Mouse (Mus musculus) embryonic fibroblast, embryonic 13.5 days (primary cell): Measurements from ENCODE around the gene Alox12b. TPM values are rescaled to one million over a fixed set of nuclear protein-coding genes. Genes with fewer than 3 reads are reported as not detected.

Experiments
- H3K27ac ChIP-seq: 2 replicates; pipeline ENCODE4 v1.5.1; 2012; ENCODE audit warnings: low read length, control low read depth, inconsistent platforms; ENCODE audit not compliant: insufficient read depth
- H3K4me1 ChIP-seq: 2 replicates; pipeline ENCODE4 v1.6.1; 2011; ENCODE audit warnings: low read length; ENCODE audit not compliant: control insufficient read depth, insufficient read depth
- H3K4me3 ChIP-seq: 2 replicates; pipeline ENCODE4 v1.5.1; 2011; ENCODE audit warnings: mild to moderate bottlenecking, control low read depth, low read length; ENCODE audit not compliant: insufficient read depth
- CTCF ChIP-seq: IDR thresholded peaks from 2 replicates; pipeline ENCODE4 v1.5.1; 2011; ENCODE audit warnings: mild to moderate bottlenecking, control low read depth, low read length, moderate library complexity, borderline replicate concordance; ENCODE audit not compliant: insufficient read depth
- POLR2A ChIP-seq: IDR thresholded peaks from 2 replicates; pipeline ENCODE4 v1.6.1; 2011; ENCODE audit warnings: low read depth, mild to moderate bottlenecking, control low read depth, low read length, moderate library complexity
- polyA plus RNA-seq: library from polyadenylated mRNA; stranded (reverse); fragments of >200 nt; gene quantifications from 2 replicates; pipeline ENCODE4 v1.2.4, GENCODE M21; 2011; ENCODE audit warnings: low read depth; ENCODE audit not compliant: missing spikeins, insufficient read length

Alox12b gene
- polyA plus RNA-seq, 1 experiment, result not detected

- no peaks in the 10 kb centered on the region; the same call in 1 of the 2 replicates for H3K4me1 ChIP-seq
- TF ChIP-seq POLR2A, result no peak
- no peak for TF ChIP-seq CTCF
- no peak overlapping the region for H3K27ac ChIP-seq
- H3K4me3 ChIP-seq, result no peak overlapping the region
Measured at GRCm38 (mm10) chr11:69169313-69169712, 12.5 kb downstream of the Alox12b start.

DNA sequence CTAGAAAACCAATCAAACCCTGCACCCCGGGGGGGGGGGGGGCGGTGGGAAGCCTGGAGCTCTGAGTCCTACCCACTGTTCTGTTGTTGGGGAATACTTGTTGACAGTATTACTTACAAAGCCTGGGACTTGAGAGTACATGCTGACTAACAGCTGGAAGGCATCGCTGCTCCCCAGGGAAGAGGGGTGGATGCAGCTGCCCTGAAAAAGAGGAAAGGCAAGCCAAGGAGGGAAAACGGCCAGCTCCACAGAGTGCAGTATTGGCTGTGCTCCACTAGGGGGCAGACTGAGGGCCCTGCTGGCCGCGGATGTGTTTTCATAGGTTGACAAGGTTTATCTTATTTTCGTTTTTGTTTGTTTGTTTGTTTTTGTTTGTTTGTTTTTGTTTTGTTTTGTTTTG lies 14.8 kb downstream of the Alox12b start:
- Histone ChIP-seq H3K4me3 (no peak overlapping the region), H3K4me1 (no peaks in the 10 kb centered on the region; the same call in 1 of the 2 replicates), H3K27ac (no peak overlapping the region)
- TF ChIP-seq POLR2A (no peak), CTCF (peak; percentile 62)

GRCm38 (mm10) chr11:69172606-69173005 lies 15.8 kb downstream of the Alox12b start:
- H3K4me1 ChIP-seq, result no peaks in the 10 kb centered on the region; the same call in 1 of the 2 replicates
- H3K4me3 ChIP-seq, result no peak overlapping the region
- TF ChIP-seq CTCF (no peak), POLR2A (no peak)
- H3K27ac ChIP-seq, result no peak overlapping the region

DNA sequence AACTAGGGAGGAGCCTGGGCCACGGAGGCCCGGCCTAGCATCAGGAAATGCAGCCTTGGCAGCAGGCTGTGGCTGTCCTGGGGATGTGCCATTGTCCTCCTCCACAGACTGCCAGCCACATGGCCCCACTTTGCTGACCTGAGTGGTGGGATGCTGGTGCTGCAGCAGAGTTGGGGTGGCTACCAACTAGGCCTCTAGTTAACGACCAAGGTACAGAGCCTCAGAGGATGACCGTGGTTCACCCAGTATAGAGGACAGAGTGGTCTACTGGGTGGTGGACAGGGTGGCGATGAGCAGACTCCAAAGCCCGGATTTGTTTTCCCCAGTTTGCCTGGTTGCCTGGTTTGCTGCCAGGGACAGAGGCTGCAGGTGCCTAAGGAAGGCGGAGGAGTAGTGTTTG lies 17.9 kb downstream of the Alox12b start:
- TF ChIP-seq CTCF, result no peak
- no peak for TF ChIP-seq POLR2A

DNA sequence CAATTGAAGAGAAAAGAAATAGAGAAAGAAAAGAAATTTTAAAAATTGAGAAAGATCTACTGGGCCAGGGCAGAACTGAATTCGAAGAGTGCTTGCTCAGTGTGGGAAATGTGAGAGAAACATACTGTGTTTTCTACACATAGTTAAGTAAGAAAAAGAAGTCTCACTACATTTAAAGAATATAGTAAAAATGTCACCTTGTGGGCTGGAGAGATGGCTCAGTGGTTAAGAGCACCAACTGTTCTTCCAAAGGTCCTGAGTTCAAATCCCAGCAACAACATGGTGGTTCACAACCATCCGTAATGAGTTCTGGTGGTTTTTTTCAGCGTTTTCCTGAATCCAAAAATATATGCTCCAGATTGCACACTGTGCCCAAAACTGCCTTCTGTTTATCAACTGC lies 21.7 kb downstream of the Alox12b start:
- no peak overlapping the region for H3K4me3 ChIP-seq
- no peak for TF ChIP-seq CTCF
- peaks cover 3% of the 10 kb centered on the region; the same call in 1 of the 2 replicates for H3K4me1 ChIP-seq
- H3K27ac ChIP-seq, result no peak overlapping the region

More for the DNA sequence above, 17.9 kb downstream of the Alox12b start:
- Histone ChIP-seq H3K4me3 (no peak overlapping the region), H3K27ac (no peak overlapping the region), H3K4me1 (peaks cover 3% of the 10 kb centered on the region; the same call in 1 of the 2 replicates)

- no peak overlapping the region for H3K27ac ChIP-seq
- H3K4me1 ChIP-seq, result peaks cover 3% of the 10 kb centered on the region; the same call in 1 of the 2 replicates
- TF ChIP-seq CTCF, result no peak
- no peak for TF ChIP-seq POLR2A
- H3K4me3 ChIP-seq, result no peak overlapping the region
Measured at GRCm38 (mm10) chr11:69179512-69179911, 22.7 kb downstream of the Alox12b start.

GRCm38 (mm10) chr11:69180120-69180519 lies 23.3 kb downstream of the Alox12b start:
- no peak overlapping the region for H3K4me3 ChIP-seq
- peaks cover 3% of the 10 kb centered on the region; the same call in 1 of the 2 replicates for H3K4me1 ChIP-seq
- TF ChIP-seq POLR2A, result no peak
- TF ChIP-seq CTCF, result no peak
- H3K27ac ChIP-seq, result no peak overlapping the region

DNA sequence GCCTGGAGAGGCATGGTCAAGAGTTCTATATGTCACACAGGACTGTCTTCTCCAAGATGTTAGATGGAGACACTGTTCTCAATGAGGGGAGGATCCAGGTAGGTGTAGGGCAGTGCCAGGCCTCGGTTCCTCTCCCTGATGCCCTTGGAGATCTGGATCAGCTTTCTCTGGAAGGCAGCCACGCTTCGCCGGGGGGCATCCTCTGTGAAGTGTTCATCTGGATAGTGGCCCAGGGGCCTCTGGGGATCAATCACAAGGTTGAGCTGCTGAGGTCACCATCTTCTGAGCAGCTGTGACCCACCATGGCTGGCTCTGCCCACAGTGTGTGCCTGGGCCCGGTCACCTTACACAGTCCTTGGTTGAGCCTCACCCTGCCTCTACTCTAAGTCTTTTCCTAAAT lies 28.2 kb downstream of the Alox12b start:
- Histone ChIP-seq H3K4me1 (no peaks in the 10 kb centered on the region), H3K4me3 (no peak overlapping the region), H3K27ac (no peak overlapping the region)
- no peak for TF ChIP-seq POLR2A
- TF ChIP-seq CTCF, result no peak

- Histone ChIP-seq H3K27ac (no peak overlapping the region), H3K4me3 (no peak overlapping the region), H3K4me1 (no peaks in the 10 kb centered on the region)
- TF ChIP-seq CTCF (no peak), POLR2A (no peak)
Measured at GRCm38 (mm10) chr11:69185936-69186335, 29.1 kb downstream of the Alox12b start.

DNA sequence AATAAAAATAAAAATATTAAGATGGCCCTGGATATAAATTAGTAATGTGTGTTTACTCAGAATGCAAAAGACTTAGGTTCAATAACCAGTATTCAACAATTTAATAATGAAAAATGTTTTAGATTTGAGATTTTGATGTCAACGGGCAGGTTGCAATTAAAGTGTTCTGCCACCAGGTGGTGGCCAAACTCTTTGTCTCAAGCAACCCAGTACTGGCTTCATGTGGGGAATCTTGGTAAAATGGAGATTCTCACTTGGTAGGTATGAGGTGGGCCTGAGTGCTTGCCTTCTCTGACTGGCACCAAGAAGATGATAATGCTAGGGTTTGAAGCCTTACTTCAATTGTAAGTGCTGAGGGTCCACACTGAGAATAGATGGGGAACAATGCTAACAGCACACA lies 36.1 kb downstream of the Alox12b start:
- no peak overlapping the region for H3K4me3 ChIP-seq
- no peak for TF ChIP-seq POLR2A
- TF ChIP-seq CTCF, result no peak
- no peak overlapping the region for H3K27ac ChIP-seq
- H3K4me1 ChIP-seq, result no peaks in the 10 kb centered on the region

GRCm38 (mm10) chr11:69196766-69197165 lies 40.0 kb downstream of the Alox12b start:
- Histone ChIP-seq H3K4me1 (no peaks in the 10 kb centered on the region), H3K4me3 (no peak overlapping the region), H3K27ac (no peak overlapping the region)
- TF ChIP-seq CTCF, result no peak
- no peak for TF ChIP-seq POLR2A
